Comparison of ENCODE assay signal across 15 mouse cellular contexts in the genomic region with DNA sequence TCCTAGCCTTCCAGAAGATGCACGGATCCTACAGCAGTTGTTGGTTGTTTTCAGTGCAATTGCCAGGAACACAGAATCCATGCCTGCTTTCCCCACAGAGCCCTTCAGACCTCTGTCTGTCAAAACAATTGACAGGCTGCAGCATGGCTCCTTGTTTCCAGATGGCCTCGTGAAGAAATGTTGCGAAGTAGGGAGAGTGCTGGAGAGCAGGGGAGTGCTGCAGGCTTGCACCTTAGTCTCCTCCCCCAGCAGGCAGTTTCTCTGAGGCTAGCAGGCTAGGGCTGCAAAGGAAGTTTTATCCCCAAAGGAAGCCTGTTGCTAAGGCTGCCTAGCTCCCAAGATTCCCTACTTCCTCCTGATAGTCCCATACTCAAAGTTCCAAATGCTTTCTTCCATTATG.
DNase-seq lines count a peak whose midpoint lies in the region; ATAC-seq and TF ChIP-seq lines count a peak whose summit lies in the region.
"Had no signal": no experiment of that assay in that cellular context is flagged by ENCODE, and none has a peak within 500 bp of the region (broad histone marks: within the 10 kb centered on the region; RNA-seq: fewer than 3 reads in every experiment).

No protein-coding gene starts in this region.

- intact Hi-C loops in heart, postnatal 10 days (cut with DNase I) = no loop called here

- no peak for TF ChIP-seq POLR2A in brain, embryonic 14.5 days (IDR thresholded peaks at IDR 0.05; ENCODE audit: borderline replicate concordance, extremely low read depth, insufficient read depth, insufficient read length, poor library complexity, severe bottlenecking)
- no peak for TF ChIP-seq POLR2A in embryonic fibroblast, embryonic 13.5 days (IDR thresholded peaks at IDR 0.05; ENCODE audit: low read depth, low read length)

- H3K4me3 ChIP-seq in intestine, embryonic 14.5 days (ENCODE audit: low read depth, low read length) = no peak overlapping the region
- no peak overlapping the region for H3K4me3 ChIP-seq in intestine, embryonic 15.5 days (replicated peaks)
- no peak overlapping the region for H3K4me3 ChIP-seq in embryonic fibroblast, embryonic 13.5 days (ENCODE audit: insufficient read depth, low read length)
- H3K4me3 ChIP-seq: megakaryocyte, embryonic 14.5 days; neural tube, embryonic 12.5 days had no signal

- H3K9ac ChIP-seq in intestine, embryonic 14.5 days (ENCODE audit: low read length) = no peak overlapping the region
- no peak overlapping the region for H3K9ac ChIP-seq in intestine, embryonic 15.5 days
- H3K9ac ChIP-seq: neural tube, embryonic 12.5 days had no signal

- H3K4me2 ChIP-seq in intestine, embryonic 14.5 days (ENCODE audit: low read length) = no peak overlapping the region
- no peak overlapping the region for H3K4me2 ChIP-seq in intestine, embryonic 15.5 days (replicated peaks)
- H3K4me2 ChIP-seq: liver, embryonic 11.5 days; neural tube, embryonic 12.5 days had no signal

- no peaks in the 10 kb centered on the region for H3K9me3 ChIP-seq in intestine, embryonic 14.5 days (ENCODE audit: control insufficient read depth, low read length)
- no peaks in the 10 kb centered on the region for H3K9me3 ChIP-seq in intestine, embryonic 15.5 days
- H3K9me3 ChIP-seq: neural tube, embryonic 12.5 days had no signal

- no peak for TF ChIP-seq CTCF in brain, embryonic 14.5 days (IDR thresholded peaks at IDR 0.05; ENCODE audit: borderline replicate concordance, extremely low read depth, insufficient read depth, insufficient read length)
- TF ChIP-seq CTCF in embryonic fibroblast, embryonic 13.5 days (IDR thresholded peaks at IDR 0.05; ENCODE audit: borderline replicate concordance, insufficient read depth, low read length) = no peak

- H3K4me1 ChIP-seq in intestine, embryonic 14.5 days (replicated peaks; ENCODE audit: control insufficient read depth, insufficient read depth, low read length) = no peaks in the 10 kb centered on the region
- H3K4me1 ChIP-seq in intestine, embryonic 15.5 days (replicated peaks) = no peaks in the 10 kb centered on the region
- no peaks in the 10 kb centered on the region; the same call in 1 of the 2 replicates for H3K4me1 ChIP-seq in embryonic fibroblast, embryonic 13.5 days (ENCODE audit: control insufficient read depth, insufficient read depth, low read length)
- H3K4me1 ChIP-seq: neural tube, embryonic 12.5 days had no signal

- no peaks in the 10 kb centered on the region for H3K36me3 ChIP-seq in intestine, embryonic 14.5 days (ENCODE audit: control insufficient read depth, insufficient read depth, low read length)
- no peaks in the 10 kb centered on the region for H3K36me3 ChIP-seq in intestine, embryonic 15.5 days
- H3K36me3 ChIP-seq: neural tube, embryonic 12.5 days had no signal

- no peak for ATAC-seq in intestine, embryonic 14.5 days (replicated peaks; ENCODE audit: low FRiP score, low TSS enrichment, low read depth)
- ATAC-seq in intestine, embryonic 15.5 days = no peak

- no peaks in the 10 kb centered on the region for H3K27me3 ChIP-seq in intestine, embryonic 14.5 days (replicated peaks; ENCODE audit: control insufficient read depth, insufficient read depth, low read length)
- H3K27me3 ChIP-seq in intestine, embryonic 15.5 days (replicated peaks) = no peaks in the 10 kb centered on the region
- H3K27me3 ChIP-seq: megakaryocyte, embryonic 14.5 days; neural tube, embryonic 12.5 days had no signal

- WGBS in intestine, embryonic 14.5 days = 11% methylated on average over 3 of the region's 3 CpGs
- WGBS in intestine, embryonic 15.5 days = 10% methylated on average over 3 of the region's 3 CpGs

- 0 out of 2 replicates have a peak overlapping the region, but pooled peaks have one; percentile 34 for H3K27ac ChIP-seq in intestine, embryonic 14.5 days (ENCODE audit: low read depth)
- H3K27ac ChIP-seq in intestine, embryonic 15.5 days = no peak overlapping the region
- H3K27ac ChIP-seq in embryonic fibroblast, embryonic 13.5 days (ENCODE audit: insufficient read depth, low read length) = peak overlapping the region; percentile 28; the same call in 1 of the 2 replicates
- H3K27ac ChIP-seq: neural tube, embryonic 12.5 days had no signal

- no peak for DNase-seq in intestine, embryonic 14.5 days (ENCODE audit: low spot score)
- peak; percentile 72 for DNase-seq in brain, embryonic 14.5 days (ENCODE audit: low read depth)
- peak; percentile 27 to 34 for DNase-seq in heart, postnatal 10 days
- no peak for DNase-seq in spleen, postnatal 36 days (ENCODE audit: low spot score in 2 of 2)
- DNase-seq in thymus, postnatal 14 days = no peak
- no peak for DNase-seq in frontal cortex, postnatal 10 days (ENCODE audit: low spot score in 2 of 2)
- DNase-seq: cerebellum, adult 2 months; kidney, adult 8-10 months; right cerebral cortex, postnatal 4 days; thymus, postnatal 4 days had no signal

Comparison
In these comparisons a context has a peak if more than half of its experiments do, and no peak if none do; other contexts are left out.
1. DNase-seq: peak in brain, embryonic 14.5 days (single experiment) and heart, postnatal 10 days (2 of 2); none in intestine, embryonic 14.5 days (single experiment), spleen, postnatal 36 days (0 of 2), thymus, postnatal 14 days (single experiment) and frontal cortex, postnatal 10 days (0 of 2).